Comparison of ENCODE assay signal across 8 mouse cellular contexts in the genomic region with DNA sequence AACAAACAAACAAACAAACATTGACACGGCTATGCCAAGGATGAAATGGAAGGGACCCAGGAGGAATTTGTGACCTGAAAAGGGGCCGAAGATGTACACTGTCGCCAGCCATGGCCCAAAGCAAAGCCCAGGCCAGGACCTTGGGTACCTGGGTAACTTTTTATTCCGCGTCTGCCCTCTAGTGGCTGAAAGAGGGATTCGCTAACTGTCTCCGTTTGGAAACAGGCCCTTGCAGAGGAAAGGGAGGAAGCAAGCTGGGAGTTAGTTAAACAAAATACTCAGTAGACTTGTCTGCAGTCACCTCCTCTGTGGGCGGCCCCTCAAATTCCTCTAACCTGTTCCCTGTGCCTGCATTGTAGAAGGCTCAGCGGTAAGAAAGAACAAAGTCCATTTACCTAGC.
DNase-seq lines count a peak whose midpoint lies in the region; ATAC-seq and TF ChIP-seq lines count a peak whose summit lies in the region.

No protein-coding gene starts in this region.

- H3K4me1 ChIP-seq in heart, embryonic 11.5 days (ENCODE audit: control insufficient read depth, insufficient read depth, low read length), result no peaks in the 10 kb centered on the region
- no peaks in the 10 kb centered on the region for H3K4me1 ChIP-seq in bone marrow macrophage, adult 2 months (ENCODE audit: control insufficient read depth, insufficient read depth, low read length)
- no peaks in the 10 kb centered on the region for H3K4me1 ChIP-seq in forebrain, embryonic 12.5 days
- H3K4me1 ChIP-seq in hindbrain, postnatal 0 days (ENCODE audit: insufficient read depth, low read length), result no peaks in the 10 kb centered on the region

- H3K9ac ChIP-seq in heart, embryonic 11.5 days (ENCODE audit: low read depth, low read length), result no peak overlapping the region
- no peak overlapping the region for H3K9ac ChIP-seq in forebrain, embryonic 12.5 days
- H3K9ac ChIP-seq in hindbrain, postnatal 0 days (replicated peaks; ENCODE audit: low read length), result no peak overlapping the region

- DNase-seq in heart, adult 11 months, result peak; percentile 91
- peak; percentile 86 for DNase-seq in hindbrain, postnatal 0 days (ENCODE audit: low spot score)
- DNase-seq in layer of hippocampus, postnatal 14 days (ENCODE audit: low spot score in 2 of 2), result peak; percentile 71 to 73
- peak; percentile 44 to 75 for DNase-seq in lung, postnatal 4 days
- DNase-seq in right cerebral cortex, postnatal 4 days, result peak; percentile 74

- no peak overlapping the region for H3K27ac ChIP-seq in heart, embryonic 11.5 days (ENCODE audit: low read depth, low read length)
- no peak overlapping the region for H3K27ac ChIP-seq in bone marrow macrophage, adult 2 months (ENCODE audit: insufficient read depth, low read depth, low read length)
- no peak overlapping the region for H3K27ac ChIP-seq in forebrain, embryonic 12.5 days
- no peak overlapping the region for H3K27ac ChIP-seq in hindbrain, postnatal 0 days

- H3K4me2 ChIP-seq in heart, embryonic 11.5 days, result no peak overlapping the region
- no peak overlapping the region for H3K4me2 ChIP-seq in forebrain, embryonic 12.5 days
- no peak overlapping the region for H3K4me2 ChIP-seq in hindbrain, postnatal 0 days (ENCODE audit: low read depth, low read length)

- 9% methylated on average over 9 of the region's 9 CpGs for WGBS in heart, embryonic 11.5 days (ENCODE audit: insufficient replicate concordance)
- 11% methylated on average over 9 of the region's 9 CpGs for WGBS in forebrain, embryonic 12.5 days
- 15% methylated on average over 9 of the region's 9 CpGs for WGBS in hindbrain, postnatal 0 days

- ATAC-seq in heart, embryonic 11.5 days (replicated peaks; ENCODE audit: insufficient number of reproducible peaks, low FRiP score, low TSS enrichment), result no peak
- peak; percentile 61; the same call in 1 of the 2 replicates for ATAC-seq in forebrain, embryonic 12.5 days (ENCODE audit: low FRiP score)
- ATAC-seq in hindbrain, postnatal 0 days, result peak; percentile 61; the same call in 1 of the 2 replicates

- TF ChIP-seq CTCF in bone marrow macrophage, adult 2 months (IDR thresholded peaks at IDR 0.05; ENCODE audit: low read depth, low read length), result peak; percentile 56
- peak; percentile 87 for TF ChIP-seq CTCF in hindbrain, postnatal 0 days (IDR thresholded peaks at IDR 0.05; ENCODE audit: low read depth)

- H3K9me3 ChIP-seq in heart, embryonic 11.5 days (replicated peaks; ENCODE audit: control insufficient read depth, low read length), result no peaks in the 10 kb centered on the region
- no peaks in the 10 kb centered on the region for H3K9me3 ChIP-seq in forebrain, embryonic 12.5 days
- no peaks in the 10 kb centered on the region for H3K9me3 ChIP-seq in hindbrain, postnatal 0 days (ENCODE audit: low read length)

- no peaks in the 10 kb centered on the region for H3K36me3 ChIP-seq in heart, embryonic 11.5 days (ENCODE audit: control insufficient read depth, insufficient read depth, low read length)
- no peaks in the 10 kb centered on the region for H3K36me3 ChIP-seq in forebrain, embryonic 12.5 days (replicated peaks)
- no peaks in the 10 kb centered on the region for H3K36me3 ChIP-seq in hindbrain, postnatal 0 days (ENCODE audit: insufficient read depth, low read length)

- TF ChIP-seq POLR2A in bone marrow macrophage, adult 2 months (IDR thresholded peaks at IDR 0.05; ENCODE audit: borderline replicate concordance, low read depth, low read length), result no peak

- H3K4me3 ChIP-seq in heart, embryonic 11.5 days (ENCODE audit: low read depth, low read length), result no peak overlapping the region
- no peak overlapping the region for H3K4me3 ChIP-seq in bone marrow macrophage, adult 2 months (ENCODE audit: insufficient read depth, low read length)
- no peak overlapping the region for H3K4me3 ChIP-seq in forebrain, embryonic 12.5 days (replicated peaks)
- no peak overlapping the region for H3K4me3 ChIP-seq in hindbrain, postnatal 0 days (ENCODE audit: low read length)

- H3K27me3 ChIP-seq in heart, embryonic 11.5 days (ENCODE audit: control insufficient read depth, insufficient read depth, low read length), result no peaks in the 10 kb centered on the region
- H3K27me3 ChIP-seq in forebrain, embryonic 12.5 days, result no peaks in the 10 kb centered on the region
- no peaks in the 10 kb centered on the region for H3K27me3 ChIP-seq in hindbrain, postnatal 0 days (ENCODE audit: insufficient read depth, low read length)
